ENCODE assay signal across 8 mouse cellular contexts in genomic region chr17:84028157-84028970, GRCm38 (mm10).
DNase-seq lines count a peak whose midpoint lies in the region; ATAC-seq lines count a peak whose summit lies in the region.

No protein-coding gene starts in this region.

- H3K27ac ChIP-seq in intestine, embryonic 16.5 days (ENCODE audit: low read length), result peak overlapping the region; percentile 90; the same call in 1 of the 2 replicates
- peak overlapping the region; percentile 78 for H3K27ac ChIP-seq in midbrain, embryonic 10.5 days (replicated peaks)

- H3K4me2 ChIP-seq in intestine, embryonic 16.5 days (ENCODE audit: low read depth, low read length), result peak overlapping the region; percentile 47

- ATAC-seq in granulocyte monocyte progenitor cell, adult 5-6 weeks (replicated peaks; ENCODE audit: poor library complexity, severe bottlenecking), result peak; percentile 93
- peak; percentile 72 for ATAC-seq in intestine, embryonic 16.5 days

- H3K36me3 ChIP-seq in intestine, embryonic 16.5 days (ENCODE audit: control insufficient read depth, insufficient read depth, low read length), result no peaks in the 10 kb centered on the region
- H3K36me3 ChIP-seq in midbrain, embryonic 10.5 days, result no peaks in the 10 kb centered on the region

- intact Hi-C loops in left cerebral cortex, postnatal 36 days (cut with DNase I), result loop anchor here (5.0 to 10.0 kb wide), 2 partner anchors 126 to 356 kb away; no protein-coding TSS in a partner anchor

- peaks cover 45% of the 10 kb centered on the region for H3K4me1 ChIP-seq in intestine, embryonic 16.5 days (ENCODE audit: control insufficient read depth, insufficient read depth, low read length)
- peaks cover 35% of the 10 kb centered on the region for H3K4me1 ChIP-seq in midbrain, embryonic 10.5 days

- H3K9ac ChIP-seq in intestine, embryonic 16.5 days (ENCODE audit: low read depth, low read length), result peak overlapping the region; percentile 48

- H3K9me3 ChIP-seq in intestine, embryonic 16.5 days (ENCODE audit: control insufficient read depth, low read length), result no peaks in the 10 kb centered on the region; the same call in 1 of the 2 replicates
- peaks cover 12% of the 10 kb centered on the region; the same call in 1 of the 2 replicates for H3K9me3 ChIP-seq in midbrain, embryonic 10.5 days (replicated peaks)

- WGBS in intestine, embryonic 16.5 days, result 19% methylated on average over 27 of the region's 27 CpGs
- 23% methylated on average over 27 of the region's 27 CpGs for WGBS in midbrain, embryonic 10.5 days

- no peaks in the 10 kb centered on the region for H3K27me3 ChIP-seq in intestine, embryonic 16.5 days (replicated peaks; ENCODE audit: control insufficient read depth, insufficient read depth, low read length)
- H3K27me3 ChIP-seq in midbrain, embryonic 10.5 days (ENCODE audit: low read depth, poor library complexity, severe bottlenecking), result peaks cover 45% of the 10 kb centered on the region

- peak overlapping the region; percentile 18 for H3K4me3 ChIP-seq in intestine, embryonic 16.5 days (ENCODE audit: low read length)
- peak overlapping the region; percentile 36 for H3K4me3 ChIP-seq in midbrain, embryonic 10.5 days

- DNase-seq in adrenal gland, postnatal 10 days, result peak; percentile 93
- DNase-seq in embryo, embryonic 9.5 days (ENCODE audit: extremely low spot score), result peak; percentile 92
- peak; percentile 74 to 80 for DNase-seq in left cerebral cortex, postnatal 36 days (ENCODE audit: low spot score in 2 of 2)
- DNase-seq in midbrain, embryonic 10.5 days (ENCODE audit: low spot score), result peak; percentile 89
- DNase-seq in right cerebral cortex, postnatal 36 days (ENCODE audit: low spot score in 2 of 2), result peak; percentile 34 to 49
- DNase-seq in urinary bladder, postnatal 4 days (ENCODE audit: low spot score in 2 of 2), result peak; percentile 76 to 94

Comparison
In these comparisons a context has a peak if more than half of its experiments do, and no peak if none do; other contexts are left out.
1. Peak in every context shown above with its lines: DNase-seq, ATAC-seq, H3K4me3 ChIP-seq and H3K27ac ChIP-seq.
2. DNase-seq: peak in every context shown above with its lines; median percentile 93 in adrenal gland, postnatal 10 days; 92 in embryo, embryonic 9.5 days; 89 in midbrain, embryonic 10.5 days; 85 in urinary bladder, postnatal 4 days; 77 in left cerebral cortex, postnatal 36 days; 42 in right cerebral cortex, postnatal 36 days.